Mouse (Mus musculus) liver, adult 2 months (tissue): ENCODE measurements around the gene Vti1a.

Source experiments
- CTCF ChIP-seq: fragments of 200-500 bp; IDR thresholded peaks from 2 replicates; pipeline ENCODE4 v1.5.1; 2011; ENCODE audit warnings: low read depth, low read length, control low read depth
- POLR2A ChIP-seq: fragments of 200-500 bp; IDR thresholded peaks from 2 replicates; pipeline ENCODE4 v1.6.1; 2011; ENCODE audit warnings: low read length, control low read depth; ENCODE audit not compliant: insufficient read depth; ENCODE audit errors: extremely low read depth

- TF ChIP-seq POLR2A (no peak), CTCF (no peak)
Measured at GRCm38 (mm10) chr19:55508239-55508638, 192.1 kb downstream of the Vti1a start.
